Mouse (Mus musculus) hindbrain, embryonic 12.5 days (tissue): ENCODE data around the gene Fam168a. TPM values are rescaled to one million over a fixed set of nuclear protein-coding genes. Genes with fewer than 3 reads are reported as not detected.

Experiments used
- ATAC-seq: fragments of 200-750 bp; cut with Nextera tagmentation; 2 replicates; pipeline ENCODE4 v1.8.0; 2017; ENCODE audit warnings: moderate TSS enrichment; ENCODE audit not compliant: low FRiP score
- H3K27ac ChIP-seq: fragments of 300-500 bp; sonication (generic); 2 replicates; pipeline ENCODE4 v1.5.1; 2016; ENCODE audit warnings: mild to moderate bottlenecking
- H3K27me3 ChIP-seq: fragments of 300-500 bp; sonication (generic); 2 replicates; pipeline ENCODE4 v1.6.1; 2016; ENCODE audit warnings: mild to moderate bottlenecking
- H3K36me3 ChIP-seq: fragments of 300-500 bp; sonication (generic); 2 replicates; pipeline ENCODE4 v1.6.1; 2016; ENCODE audit warnings: mild to moderate bottlenecking
- H3K4me1 ChIP-seq: fragments of 300-500 bp; sonication (generic); 2 replicates; pipeline ENCODE4 v1.6.1; 2016
- H3K4me2 ChIP-seq: fragments of 300-500 bp; sonication (generic); replicated peaks from 2 replicates; pipeline ENCODE4 v1.6.1; 2016; ENCODE audit warnings: mild to moderate bottlenecking
- H3K4me3 ChIP-seq: fragments of 300-500 bp; sonication (generic); 2 replicates; pipeline ENCODE4 v1.5.1; 2016; ENCODE audit warnings: mild to moderate bottlenecking
- H3K9ac ChIP-seq: fragments of 300-500 bp; sonication (generic); 2 replicates; pipeline ENCODE4 v1.6.1; 2016; ENCODE audit warnings: mild to moderate bottlenecking, moderate library complexity
- H3K9me3 ChIP-seq: fragments of 300-500 bp; sonication (generic); replicated peaks from 2 replicates; pipeline ENCODE4 v1.6.1; 2016; ENCODE audit warnings: mild to moderate bottlenecking
- WGBS: fragments of 180-500 bp; shearing (Covaris S2); methylation state at CpG from one replicate; pipeline ENCODE4 v1.1.7; 2016; 5-methylcytosine and 5-hydroxymethylcytosine counted together
- polyA plus RNA-seq: library from polyadenylated mRNA; unstranded; fragments of >200 nt; fragmentation: Nextera tagmentation; extraction: Ambion mirVana; gene quantifications from 2 replicates; pipeline ENCODE4 v1.2.1, GENCODE M21; 2016

Fam168a gene
- polyA plus RNA-seq, 1 experiment from 2014 or later: 64.7 TPM

- Histone ChIP-seq H3K27me3 (no peaks in the 10 kb centered on the region), H3K36me3 (no peaks in the 10 kb centered on the region), H3K9ac (no peak overlapping the region), H3K9me3 (no peaks in the 10 kb centered on the region), H3K4me3 (no peak overlapping the region), H3K4me2 (no peak overlapping the region), H3K4me1 (peaks cover 21% of the 10 kb centered on the region), H3K27ac (no peak overlapping the region)
- ATAC-seq: no peak
- 95% methylated on average over 2 of the region's 2 CpGs for WGBS
Observed at GRCm38 (mm10) chr7:100849508-100849907, 143.1 kb downstream of the Fam168a start.

- Histone ChIP-seq H3K9ac (no peak overlapping the region), H3K27me3 (no peaks in the 10 kb centered on the region), H3K36me3 (no peaks in the 10 kb centered on the region), H3K4me3 (no peak overlapping the region), H3K4me2 (no peak overlapping the region), H3K4me1 (peaks cover 26% of the 10 kb centered on the region), H3K27ac (no peak overlapping the region), H3K9me3 (no peaks in the 10 kb centered on the region)
- ATAC-seq: no peak
- 75% methylated on average over 9 of the region's 9 CpGs for WGBS
Observed at GRCm38 (mm10) chr7:100851481-100852356, 145.3 kb downstream of the Fam168a start.

GRCm38 (mm10) chr7:100853396-100853795, 147.0 kb downstream of the Fam168a start:
- Histone ChIP-seq H3K27me3 (no peaks in the 10 kb centered on the region), H3K9ac (no peak overlapping the region), H3K4me3 (no peak overlapping the region), H3K4me2 (no peak overlapping the region), H3K9me3 (no peaks in the 10 kb centered on the region), H3K27ac (no peak overlapping the region), H3K36me3 (no peaks in the 10 kb centered on the region), H3K4me1 (peaks cover 30% of the 10 kb centered on the region)
- no peak for ATAC-seq
- WGBS: 72% methylated on average over 3 of the region's 3 CpGs

GRCm38 (mm10) chr7:100854137-100854814, 147.8 kb downstream of the Fam168a start:
- Histone ChIP-seq H3K9ac (no peak overlapping the region), H3K4me3 (no peak overlapping the region), H3K4me1 (peaks cover 30% of the 10 kb centered on the region), H3K27me3 (no peaks in the 10 kb centered on the region), H3K27ac (no peak overlapping the region), H3K36me3 (no peaks in the 10 kb centered on the region), H3K4me2 (no peak overlapping the region), H3K9me3 (no peaks in the 10 kb centered on the region)
- 47% methylated on average over 6 of the region's 6 CpGs for WGBS
- no peak for ATAC-seq

- no peak overlapping the region for H3K9ac ChIP-seq
- H3K4me3 ChIP-seq: no peak overlapping the region
- peaks cover 30% of the 10 kb centered on the region for H3K4me1 ChIP-seq
- ATAC-seq: no peak
- no peak overlapping the region for H3K4me2 ChIP-seq
- H3K36me3 ChIP-seq: no peaks in the 10 kb centered on the region
- H3K27me3 ChIP-seq: no peaks in the 10 kb centered on the region
- WGBS: 72% methylated on average over 5 of the region's 5 CpGs
- no peaks in the 10 kb centered on the region for H3K9me3 ChIP-seq
- no peak overlapping the region for H3K27ac ChIP-seq
Observed at GRCm38 (mm10) chr7:100854861-100855260, 148.4 kb downstream of the Fam168a start.

- 47% methylated on average over 4 of the region's 4 CpGs for WGBS
- H3K27ac ChIP-seq: no peak overlapping the region
- H3K4me1 ChIP-seq: peaks cover 30% of the 10 kb centered on the region
- H3K9me3 ChIP-seq: no peaks in the 10 kb centered on the region
- no peaks in the 10 kb centered on the region for H3K36me3 ChIP-seq
- H3K9ac ChIP-seq: no peak overlapping the region
- ATAC-seq: no peak
- H3K4me3 ChIP-seq: no peak overlapping the region
- no peak overlapping the region for H3K4me2 ChIP-seq
- H3K27me3 ChIP-seq: no peaks in the 10 kb centered on the region
Observed at GRCm38 (mm10) chr7:100855300-100855699, 148.9 kb downstream of the Fam168a start.

GRCm38 (mm10) chr7:100855795-100856573, 149.5 kb downstream of the Fam168a start:
- Histone ChIP-seq H3K27me3 (no peaks in the 10 kb centered on the region), H3K36me3 (no peaks in the 10 kb centered on the region), H3K27ac (no peak overlapping the region), H3K9me3 (no peaks in the 10 kb centered on the region), H3K4me2 (no peak overlapping the region), H3K4me3 (no peak overlapping the region), H3K9ac (no peak overlapping the region), H3K4me1 (peaks cover 30% of the 10 kb centered on the region)
- no peak for ATAC-seq
- 71% methylated on average over 5 of the region's 5 CpGs for WGBS

- Histone ChIP-seq H3K9ac (no peak overlapping the region), H3K9me3 (no peaks in the 10 kb centered on the region), H3K4me3 (no peak overlapping the region), H3K36me3 (no peaks in the 10 kb centered on the region), H3K27me3 (no peaks in the 10 kb centered on the region), H3K4me2 (no peak overlapping the region), H3K4me1 (peaks cover 16% of the 10 kb centered on the region), H3K27ac (no peak overlapping the region)
- 79% methylated on average over 3 of the region's 3 CpGs for WGBS
- ATAC-seq: no peak
Observed at GRCm38 (mm10) chr7:100860450-100860849, 154.0 kb downstream of the Fam168a start.

- Histone ChIP-seq H3K27ac (no peak overlapping the region), H3K4me1 (peaks cover 14% of the 10 kb centered on the region), H3K27me3 (no peaks in the 10 kb centered on the region), H3K36me3 (no peaks in the 10 kb centered on the region), H3K9me3 (no peaks in the 10 kb centered on the region), H3K4me3 (no peak overlapping the region), H3K4me2 (no peak overlapping the region), H3K9ac (no peak overlapping the region)
- no peak for ATAC-seq
- WGBS: 93% methylated on average over 5 of the region's 5 CpGs
Observed at GRCm38 (mm10) chr7:100861209-100861608, 154.8 kb downstream of the Fam168a start.

GRCm38 (mm10) chr7:100862353-100862752, 155.9 kb downstream of the Fam168a start:
- H3K9me3 ChIP-seq: no peaks in the 10 kb centered on the region
- no peaks in the 10 kb centered on the region for H3K27me3 ChIP-seq
- H3K27ac ChIP-seq: no peak overlapping the region
- H3K36me3 ChIP-seq: no peaks in the 10 kb centered on the region
- H3K4me3 ChIP-seq: peak overlapping the region; percentile 77
- peak overlapping the region; percentile 95 for H3K4me2 ChIP-seq
- H3K9ac ChIP-seq: peak overlapping the region; percentile 76
- ATAC-seq: 0 out of 2 replicates have a peak, but pooled peaks have one; percentile 0
- H3K4me1 ChIP-seq: peaks cover 11% of the 10 kb centered on the region
- 9% methylated on average over 4 of the region's 4 CpGs for WGBS

GRCm38 (mm10) chr7:100862828-100863638, 156.6 kb downstream of the Fam168a start, which contains the start of gene Relt:
TSS of gene Relt (minus strand) at chr7:100863446.
- Histone ChIP-seq H3K9me3 (no peaks in the 10 kb centered on the region), H3K4me2 (peak within 1 kb of the TSS; percentile 95), H3K36me3 (no peaks in the 10 kb centered on the region), H3K4me3 (peak within 1 kb of the TSS; percentile 77), H3K27me3 (no peaks in the 10 kb centered on the region), H3K4me1 (peaks cover 10% of the 10 kb centered on the region), H3K9ac (peak within 1 kb of the TSS; percentile 76), H3K27ac (peak within 1 kb of the TSS; percentile 73)
- ATAC-seq: peak; percentile 94
- 1% methylated on average over 91 of the region's 91 CpGs for WGBS
